Mouse (Mus musculus) MEL (cell line): ENCODE data around the gene Iqck. TPM values are rescaled to one million over a fixed set of nuclear protein-coding genes. Genes with fewer than 3 reads are reported as not detected.

Experiments used
- DNase-seq: peaks from one replicate; pipeline ENCODE4 v3.0.0; 2011; ENCODE audit warnings: low read depth, low spot score
- H3K27ac ChIP-seq: 2 replicates; pipeline ENCODE4 v1.5.1; 2012; ENCODE audit warnings: low read depth, mild to moderate bottlenecking, control low read depth, low read length, moderate library complexity; ENCODE audit not compliant: control insufficient read depth
- H3K27me3 ChIP-seq, 2 experiments: fragments of 150-350 bp in 1 of 2; sonication (generic) in 1 of 2; 2 replicates each; pipeline ENCODE4 v1.6.1; 2012; ENCODE audit warnings: low read length in 2 of 2, mild to moderate bottlenecking in 2 of 2, improper control_type of control experiment in 1 of 2, moderate library complexity in 1 of 2; ENCODE audit not compliant: insufficient read depth in 2 of 2, control insufficient read depth in 1 of 2
- H3K36me3 ChIP-seq, 2 experiments: 2 replicates each; pipeline ENCODE4 v1.6.1; 2012 to 2014; ENCODE audit warnings: low read length in 2 of 2, improper control_type of control experiment in 1 of 2, inconsistent platforms in 1 of 2, mild to moderate bottlenecking in 1 of 2; ENCODE audit not compliant: insufficient read depth in 2 of 2, control insufficient read depth in 1 of 2
- H3K4me1 ChIP-seq, 2 experiments: fragments of 150-350 bp in 1 of 2; sonication (generic) in 1 of 2; 2 replicates each; pipeline ENCODE4 v1.6.1; 2012; ENCODE audit warnings: low read length in 2 of 2, improper control_type of control experiment in 1 of 2, mild to moderate bottlenecking in 1 of 2; ENCODE audit not compliant: insufficient read depth in 2 of 2, control insufficient read depth in 1 of 2
- H3K4me3 ChIP-seq, 2 experiments: fragments of 150-350 bp in 1 of 2; sonication (generic) in 1 of 2; 2 replicates each; pipeline ENCODE4 v1.5.1; 2012; ENCODE audit warnings: low read depth in 2 of 2, low read length in 2 of 2, mild to moderate bottlenecking in 2 of 2, moderate library complexity in 2 of 2, control low read depth in 1 of 2, improper control_type of control experiment in 1 of 2; ENCODE audit not compliant: control insufficient read depth in 1 of 2, insufficient read depth in 1 of 2
- H3K79me2 ChIP-seq: 2 replicates; pipeline ENCODE4 v1.6.1; 2012; ENCODE audit warnings: mild to moderate bottlenecking, low read length, moderate library complexity; ENCODE audit not compliant: control insufficient read depth, poor library complexity, insufficient read depth
- H3K9ac ChIP-seq: 2 replicates; pipeline ENCODE4 v1.6.1; 2012; ENCODE audit warnings: low read depth, mild to moderate bottlenecking, control low read depth, low read length, moderate library complexity; ENCODE audit not compliant: control insufficient read depth, poor library complexity, severe bottlenecking
- H3K9me3 ChIP-seq: fragments of 150-350 bp; sonication (generic); replicated peaks from 2 replicates; pipeline ENCODE4 v1.6.1; 2012; ENCODE audit warnings: mild to moderate bottlenecking, low read length, improper control_type of control experiment, moderate library complexity; ENCODE audit not compliant: insufficient read depth
- BHLHE40 ChIP-seq: IDR thresholded peaks from 2 replicates; pipeline ENCODE4 v1.6.1; 2012; ENCODE audit warnings: low read depth, mild to moderate bottlenecking, inconsistent platforms, low read length, improper control_type of control experiment, borderline replicate concordance
- CTCF ChIP-seq, 3 experiments: IDR thresholded peaks in 2 of 3; conservative IDR thresholded peaks in 1 of 3; 2 replicates each; pipeline ENCODE4 v1.5.1; 2011 to 2012; ENCODE audit warnings: low read length in 3 of 3, low read depth in 2 of 3, mild to moderate bottlenecking in 2 of 3, improper control_type of control experiment in 1 of 3, inconsistent platforms in 1 of 3, mixed read lengths in 1 of 3, moderate library complexity in 1 of 3; ENCODE audit not compliant: control insufficient read depth in 1 of 3, insufficient read depth in 1 of 3, poor library complexity in 1 of 3, severe bottlenecking in 1 of 3
- ELF1 ChIP-seq: IDR thresholded peaks from 2 replicates; pipeline ENCODE4 v1.6.1; 2014; ENCODE audit warnings: low read depth, mild to moderate bottlenecking, inconsistent platforms, low read length, improper control_type of control experiment, moderate library complexity
- EP300 ChIP-seq, 2 experiments: IDR thresholded peaks; 2 replicates each; pipeline ENCODE4 v1.6.1; 2011; ENCODE audit warnings: improper control_type of control experiment in 2 of 2, low read length in 2 of 2, low read depth in 1 of 2, mild to moderate bottlenecking in 1 of 2
- ETS1 ChIP-seq: IDR thresholded peaks from 2 replicates; pipeline ENCODE4 v1.6.1; 2012; ENCODE audit warnings: low read depth, mild to moderate bottlenecking, inconsistent platforms, low read length, improper control_type of control experiment, moderate library complexity
- GABPA ChIP-seq: IDR thresholded peaks from 2 replicates; pipeline ENCODE4 v1.6.1; 2012; ENCODE audit warnings: low read depth, mild to moderate bottlenecking, inconsistent platforms, low read length, improper control_type of control experiment, moderate library complexity
- HCFC1 ChIP-seq: IDR thresholded peaks from 2 replicates; pipeline ENCODE4 v1.6.1; 2012; ENCODE audit warnings: low read depth, mild to moderate bottlenecking, inconsistent platforms, low read length, improper control_type of control experiment, moderate library complexity
- JUND ChIP-seq: IDR thresholded peaks from 2 replicates; pipeline ENCODE4 v1.6.1; 2011; ENCODE audit warnings: low read depth, mild to moderate bottlenecking, improper control_type of control experiment, low read length
- KAT2A ChIP-seq: conservative IDR thresholded peaks from 2 replicates; pipeline ENCODE4 v1.6.1; 2012; ENCODE audit warnings: low read depth, low read length, improper control_type of control experiment, inconsistent platforms
- MAX ChIP-seq: IDR thresholded peaks from 2 replicates; pipeline ENCODE4 v1.6.1; 2011; ENCODE audit warnings: low read length, improper control_type of control experiment
- MEF2A ChIP-seq: IDR thresholded peaks from 2 replicates; pipeline ENCODE4 v1.6.1; 2014; ENCODE audit warnings: low read depth, mild to moderate bottlenecking, inconsistent platforms, low read length, improper control_type of control experiment; ENCODE audit not compliant: poor library complexity, insufficient replicate concordance, severe bottlenecking; ENCODE audit errors: extremely low read depth
- MXI1 ChIP-seq: IDR thresholded peaks from 2 replicates; pipeline ENCODE4 v1.6.1; 2011; ENCODE audit warnings: mild to moderate bottlenecking, low read depth, low read length, improper control_type of control experiment
- MYB ChIP-seq: IDR thresholded peaks from 2 replicates; pipeline ENCODE4 v1.6.1; 2011; ENCODE audit warnings: mild to moderate bottlenecking, low read depth, low read length, improper control_type of control experiment
- MYC ChIP-seq: IDR thresholded peaks from 2 replicates; pipeline ENCODE4 v1.6.1; 2011; ENCODE audit warnings: low read depth, mild to moderate bottlenecking, low read length, improper control_type of control experiment, moderate library complexity
- NRF1 ChIP-seq: IDR thresholded peaks from 2 replicates; pipeline ENCODE4 v1.6.1; 2014; ENCODE audit warnings: low read depth, mild to moderate bottlenecking, inconsistent platforms, low read length, improper control_type of control experiment, moderate library complexity; ENCODE audit not compliant: poor library complexity, insufficient read depth, severe bottlenecking
- POLR2A ChIP-seq, 2 experiments: IDR thresholded peaks; 2 replicates each; pipeline ENCODE4 v1.6.1; 2011 to 2012; ENCODE audit warnings: low read length in 2 of 2, mild to moderate bottlenecking in 2 of 2, control low read depth in 1 of 2, improper control_type of control experiment in 1 of 2, low read depth in 1 of 2, moderate library complexity in 1 of 2; ENCODE audit not compliant: control insufficient read depth in 1 of 2, insufficient read depth in 1 of 2, poor library complexity in 1 of 2
- POLR2AphosphoS2 ChIP-seq: IDR thresholded peaks from 2 replicates; pipeline ENCODE4 v1.6.1; 2011; ENCODE audit warnings: low read length, improper control_type of control experiment
- POLR2AphosphoS5 ChIP-seq: IDR thresholded peaks from 2 replicates; pipeline ENCODE4 v1.6.1; 2012; ENCODE audit warnings: low read depth, borderline replicate concordance, mild to moderate bottlenecking, inconsistent platforms, low read length, moderate library complexity, mixed read lengths
- RCOR1 ChIP-seq: IDR thresholded peaks from 2 replicates; pipeline ENCODE4 v1.6.1; 2012; ENCODE audit warnings: low read depth, mild to moderate bottlenecking, inconsistent platforms, low read length, improper control_type of control experiment
- SMC3 ChIP-seq: IDR thresholded peaks from 2 replicates; pipeline ENCODE4 v1.6.1; 2011; ENCODE audit warnings: low read depth, low read length, improper control_type of control experiment
- TAL1 ChIP-seq: IDR thresholded peaks from 2 replicates; pipeline ENCODE4 v1.6.1; 2012; ENCODE audit warnings: mild to moderate bottlenecking, inconsistent platforms, low read length, moderate library complexity, mixed read lengths
- TCF12 ChIP-seq: IDR thresholded peaks from 2 replicates; pipeline ENCODE4 v1.6.1; 2014; ENCODE audit warnings: low read depth, mild to moderate bottlenecking, inconsistent platforms, low read length, improper control_type of control experiment, moderate library complexity
- USF1 ChIP-seq: IDR thresholded peaks from 2 replicates; pipeline ENCODE4 v1.6.1; 2014; ENCODE audit warnings: low read depth, mild to moderate bottlenecking, inconsistent platforms, low read length, improper control_type of control experiment, moderate library complexity
- ZC3H11A ChIP-seq: IDR thresholded peaks from 2 replicates; pipeline ENCODE4 v1.6.1; 2012; ENCODE audit warnings: low read depth, mild to moderate bottlenecking, inconsistent platforms, low read length, improper control_type of control experiment
- ZKSCAN1 ChIP-seq: IDR thresholded peaks from 2 replicates; pipeline ENCODE4 v1.6.1; 2012; ENCODE audit warnings: low read depth, mild to moderate bottlenecking, inconsistent platforms, low read length, improper control_type of control experiment, moderate library complexity
- polyA plus RNA-seq, 2 experiments: library from polyadenylated mRNA; stranded (reverse) in 1 of 2; unstranded in 1 of 2; fragments of >175 nt in 1 of 2; fragments of >200 nt in 1 of 2; gene quantifications; 2 replicates each; pipeline versions ENCODE4 v1.2.1 to v1.2.4; 2012; ENCODE audit warnings: low replicate concordance in 2 of 2, low read depth in 1 of 2; ENCODE audit not compliant: insufficient read length in 2 of 2, insufficient read depth in 1 of 2, missing spikeins in 1 of 2
- total RNA-seq: library from RNA; depleted of rRNA; stranded (reverse); fragments of 300-350 nt; gene quantifications from 2 replicates; pipeline ENCODE4 v1.2.3, GENCODE M21; 2012

Gene Iqck
- total and polyA plus RNA-seq, 3 experiments = 0.39 to 0.40 TPM; not detected in 1

- DNase-seq = no peak
Measured at GRCm38 (mm10) chr7:118993597-118994230, 138.2 kb downstream of the Iqck start.

GRCm38 (mm10) chr7:118994231-118994842 lies 138.8 kb downstream of the Iqck start:
- Histone ChIP-seq H3K9me3 (no peaks in the 10 kb centered on the region), H3K4me3 (no peak overlapping the region), H3K36me3 (no peaks in the 10 kb centered on the region), H3K79me2 (no peaks in the 10 kb centered on the region), H3K4me1 (no peaks in the 10 kb centered on the region), H3K27ac (no peak overlapping the region), H3K9ac (no peak overlapping the region), H3K27me3 (no peaks in the 10 kb centered on the region; a peak in 1 of 4 replicates)
- no peak for TF ChIP-seq POLR2AphosphoS5
- no peak for TF ChIP-seq HCFC1
- no peak for TF ChIP-seq RCOR1
- TF ChIP-seq KAT2A = no peak
- no peak for TF ChIP-seq NRF1
- no peak for TF ChIP-seq ETS1
- TF ChIP-seq GABPA = no peak
- no peak for TF ChIP-seq TAL1
- TF ChIP-seq MAX = no peak
- TF ChIP-seq POLR2AphosphoS2 = no peak
- TF ChIP-seq POLR2A (IDR thresholded peaks at IDR 0.05; ENCODE audit: control insufficient read depth in 1 of 2, insufficient read depth in 1 of 2, low read depth in 1 of 2, low read length in 2 of 2, poor library complexity in 1 of 2) = no peak
- TF ChIP-seq MYC = no peak
- TF ChIP-seq EP300 (IDR thresholded peaks at IDR 0.05; ENCODE audit: low read depth in 1 of 2, low read length in 2 of 2) = no peak
- no peak for DNase-seq

More at GRCm38 (mm10) chr7:118993597-118994230, 138.2 kb downstream of the Iqck start:
- Histone ChIP-seq H3K27me3 (no peaks in the 10 kb centered on the region; a peak in 1 of 4 replicates), H3K36me3 (no peaks in the 10 kb centered on the region), H3K9me3 (no peaks in the 10 kb centered on the region), H3K27ac (no peak overlapping the region)
- TF ChIP-seq POLR2A (IDR thresholded peaks at IDR 0.05; ENCODE audit: control insufficient read depth in 1 of 2, insufficient read depth in 1 of 2, low read depth in 1 of 2, low read length in 2 of 2, poor library complexity in 1 of 2) = no peak
- no peak for TF ChIP-seq ZC3H11A
- no peak for TF ChIP-seq JUND
- no peak for TF ChIP-seq MYB
- no peak for TF ChIP-seq ZKSCAN1
- TF ChIP-seq SMC3 = no peak
- no peak for TF ChIP-seq GABPA
- TF ChIP-seq BHLHE40 = no peak
- no peak for TF ChIP-seq CTCF (IDR thresholded peaks at IDR 0.05 in 2 of 3, conservative IDR thresholded peaks at IDR 0.05 in 1 of 3; ENCODE audit: control insufficient read depth in 1 of 3, insufficient read depth in 1 of 3, low read depth in 2 of 3, low read length in 3 of 3, poor library complexity in 1 of 3, severe bottlenecking in 1 of 3)
- TF ChIP-seq MXI1 = no peak
- no peak for TF ChIP-seq MEF2A
- no peak for TF ChIP-seq ELF1
- TF ChIP-seq TCF12 = no peak
- no peak for TF ChIP-seq USF1
- TF ChIP-seq, all 39 proteins: peak for 0
- no peak overlapping the region for H3K9ac ChIP-seq
- no peak overlapping the region for H3K4me3 ChIP-seq
- H3K79me2 ChIP-seq = no peaks in the 10 kb centered on the region
- no peaks in the 10 kb centered on the region for H3K4me1 ChIP-seq
